Mouse (Mus musculus): ENCODE measurements around the gene Cdc20b. TPM values are rescaled to one million over a fixed set of nuclear protein-coding genes. Genes with fewer than 3 reads are reported as not detected.

Cdc20b gene
- polyA plus RNA-seq, 1 experiment from 2014 or later: 2.0 TPM

GRCm38 (mm10) chr13:113098406-113098805, 63.5 kb downstream of the Cdc20b start:
- no peaks in the 10 kb centered on the region for H3K9me3 ChIP-seq (ENCODE audit: control insufficient read depth, low read length)
- no peak overlapping the region for H3K4me3 ChIP-seq (ENCODE audit: low read depth, low read length)
- ATAC-seq (ENCODE audit: low read depth): no peak
- H3K27me3 ChIP-seq (replicated peaks; ENCODE audit: control insufficient read depth, insufficient read depth, low read length): no peaks in the 10 kb centered on the region
- H3K36me3 ChIP-seq (ENCODE audit: control insufficient read depth, insufficient read depth, low read length): no peaks in the 10 kb centered on the region
- no peak overlapping the region for H3K9ac ChIP-seq (ENCODE audit: low read depth, low read length)
- DNase-seq (ENCODE audit: low spot score): no peak
- H3K4me2 ChIP-seq (ENCODE audit: low read depth, low read length): no peak overlapping the region
- no peaks in the 10 kb centered on the region for H3K4me1 ChIP-seq (ENCODE audit: control insufficient read depth, insufficient read depth, low read length)
- H3K27ac ChIP-seq (replicated peaks; ENCODE audit: low read depth, low read length): no peak overlapping the region
- 81% methylated on average over 2 of the region's 2 CpGs for WGBS

DNA sequence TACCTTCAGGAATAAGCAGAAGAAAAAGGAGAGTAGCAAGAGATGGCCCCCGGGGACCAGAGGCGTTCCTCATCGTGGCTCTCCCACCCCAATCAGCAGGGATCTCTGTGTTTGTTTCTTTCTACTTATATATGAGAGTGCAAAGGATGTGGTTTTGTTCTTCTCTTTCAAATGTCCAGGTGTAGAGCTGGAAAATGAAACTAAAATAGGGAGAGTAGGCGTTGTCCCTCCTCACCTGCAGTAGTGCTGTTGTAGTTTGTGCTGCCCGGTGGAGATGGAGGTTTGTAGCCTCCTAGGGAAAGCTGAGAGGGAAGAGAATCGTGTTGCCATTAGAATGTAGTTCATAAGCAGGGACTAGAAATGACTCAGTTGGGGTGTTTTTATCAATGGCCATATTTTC, 66.0 kb downstream of the Cdc20b start, which contains the start of gene Gzma:
Gene Gzma (minus strand): TSS at position 103 of the 400 bp plus-strand sequence.
- no peak for ATAC-seq (ENCODE audit: low read depth)
- 84% methylated on average over 6 of the region's 6 CpGs for WGBS
- H3K4me3 ChIP-seq (ENCODE audit: low read depth, low read length): no peak within 1 kb of the TSS

DNA sequence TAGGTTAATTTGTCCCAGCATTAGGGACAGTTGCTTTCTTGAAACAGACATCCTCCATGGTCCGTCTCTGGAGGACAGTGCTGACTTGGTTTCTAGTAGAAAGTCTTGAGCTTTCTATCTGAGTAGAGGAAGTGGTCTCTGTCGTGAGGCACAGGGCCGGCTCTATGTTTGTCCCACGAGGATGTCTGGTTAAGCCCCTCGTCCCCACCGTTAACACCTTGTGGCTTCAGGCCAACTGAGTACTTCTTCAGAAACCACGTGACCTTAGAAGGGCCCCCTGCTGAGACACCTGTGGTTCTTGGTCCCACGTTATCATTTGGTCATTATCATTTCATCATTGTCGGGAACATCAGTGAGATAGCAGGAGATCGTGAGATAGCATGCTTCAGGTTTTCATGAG, 66.9 kb downstream of the Cdc20b start:
- no peak overlapping the region for H3K4me2 ChIP-seq (ENCODE audit: low read depth, low read length)
- 64% methylated on average over 10 of the region's 10 CpGs for WGBS
- H3K4me1 ChIP-seq (ENCODE audit: control insufficient read depth, insufficient read depth, low read length): no peaks in the 10 kb centered on the region
- H3K4me3 ChIP-seq (ENCODE audit: low read depth, low read length): no peak overlapping the region
- no peak overlapping the region for H3K9ac ChIP-seq (ENCODE audit: low read depth, low read length)
- H3K36me3 ChIP-seq (ENCODE audit: control insufficient read depth, insufficient read depth, low read length): no peaks in the 10 kb centered on the region
- H3K27me3 ChIP-seq (replicated peaks; ENCODE audit: control insufficient read depth, insufficient read depth, low read length): no peaks in the 10 kb centered on the region
- DNase-seq (ENCODE audit: low spot score) (no peak), ATAC-seq (ENCODE audit: low read depth) (no peak)
- no peaks in the 10 kb centered on the region for H3K9me3 ChIP-seq (ENCODE audit: control insufficient read depth, low read length)
- H3K27ac ChIP-seq (replicated peaks; ENCODE audit: low read depth, low read length): no peak overlapping the region

More for the DNA sequence above, 66.0 kb downstream of the Cdc20b start, which contains the start of gene Gzma:
- Histone ChIP-seq H3K27ac (replicated peaks; ENCODE audit: low read depth, low read length) (no peak within 1 kb of the TSS), H3K36me3 (ENCODE audit: control insufficient read depth, insufficient read depth, low read length) (no peaks in the 10 kb centered on the region), H3K4me1 (ENCODE audit: control insufficient read depth, insufficient read depth, low read length) (no peaks in the 10 kb centered on the region), H3K4me2 (ENCODE audit: low read depth, low read length) (no peak within 1 kb of the TSS), H3K27me3 (replicated peaks; ENCODE audit: control insufficient read depth, insufficient read depth, low read length) (no peaks in the 10 kb centered on the region), H3K9me3 (ENCODE audit: control insufficient read depth, low read length) (no peaks in the 10 kb centered on the region), H3K9ac (ENCODE audit: low read depth, low read length) (no peak within 1 kb of the TSS)
- no peak for DNase-seq (ENCODE audit: low spot score)

DNA sequence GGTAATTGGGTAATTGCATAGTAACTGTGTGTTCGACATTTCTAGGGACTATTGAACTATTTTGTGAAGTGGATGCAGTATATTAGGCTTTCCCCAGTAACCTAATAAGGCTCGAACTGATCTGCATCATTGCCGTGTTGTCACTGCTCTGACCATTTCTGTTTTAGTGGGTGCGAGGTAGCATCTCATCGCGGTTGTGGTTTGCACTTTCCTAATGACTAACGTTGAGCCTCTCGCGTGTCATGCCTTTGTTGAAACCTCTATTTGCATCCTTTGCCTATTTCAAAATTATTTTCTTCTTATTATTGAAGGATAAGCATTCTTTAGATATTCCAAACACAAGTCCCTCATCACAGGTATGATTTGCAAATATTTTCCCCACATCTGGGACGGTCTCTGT, 69.8 kb downstream of the Cdc20b start:
- DNase-seq (ENCODE audit: low spot score) (no peak), ATAC-seq (ENCODE audit: low read depth) (no peak)
- H3K4me3 ChIP-seq (ENCODE audit: low read depth, low read length): no peak overlapping the region
- H3K4me2 ChIP-seq (ENCODE audit: low read depth, low read length): no peak overlapping the region
- no peaks in the 10 kb centered on the region for H3K36me3 ChIP-seq (ENCODE audit: control insufficient read depth, insufficient read depth, low read length)
- H3K4me1 ChIP-seq (ENCODE audit: control insufficient read depth, insufficient read depth, low read length): no peaks in the 10 kb centered on the region
- H3K27me3 ChIP-seq (replicated peaks; ENCODE audit: control insufficient read depth, insufficient read depth, low read length): no peaks in the 10 kb centered on the region
- 84% methylated on average over 10 of the region's 10 CpGs for WGBS
- H3K27ac ChIP-seq (replicated peaks; ENCODE audit: low read depth, low read length): no peak overlapping the region
- no peak overlapping the region for H3K9ac ChIP-seq (ENCODE audit: low read depth, low read length)
- no peaks in the 10 kb centered on the region for H3K9me3 ChIP-seq (ENCODE audit: control insufficient read depth, low read length)

- H3K4me3 ChIP-seq (ENCODE audit: low read depth, low read length): no peak overlapping the region
- H3K9me3 ChIP-seq (ENCODE audit: control insufficient read depth, low read length): no peaks in the 10 kb centered on the region
- DNase-seq (ENCODE audit: low spot score): no peak
- no peak overlapping the region for H3K27ac ChIP-seq (replicated peaks; ENCODE audit: low read depth, low read length)
- no peak overlapping the region for H3K9ac ChIP-seq (ENCODE audit: low read depth, low read length)
- 61% methylated on average over 4 of the region's 4 CpGs for WGBS
- H3K4me1 ChIP-seq (ENCODE audit: control insufficient read depth, insufficient read depth, low read length): no peaks in the 10 kb centered on the region
- H3K36me3 ChIP-seq (ENCODE audit: control insufficient read depth, insufficient read depth, low read length): no peaks in the 10 kb centered on the region
- no peaks in the 10 kb centered on the region for H3K27me3 ChIP-seq (replicated peaks; ENCODE audit: control insufficient read depth, insufficient read depth, low read length)
- H3K4me2 ChIP-seq (ENCODE audit: low read depth, low read length): no peak overlapping the region
- ATAC-seq (ENCODE audit: low read depth): no peak
Observed at GRCm38 (mm10) chr13:113118977-113119376, 84.1 kb downstream of the Cdc20b start.

GRCm38 (mm10) chr13:113120324-113121237, 85.7 kb downstream of the Cdc20b start:
- H3K27me3 ChIP-seq (replicated peaks; ENCODE audit: control insufficient read depth, insufficient read depth, low read length): no peaks in the 10 kb centered on the region
- no peaks in the 10 kb centered on the region for H3K4me1 ChIP-seq (ENCODE audit: control insufficient read depth, insufficient read depth, low read length)
- no peak overlapping the region for H3K4me3 ChIP-seq (ENCODE audit: low read depth, low read length)
- WGBS: 84% methylated on average over 17 of the region's 17 CpGs
- H3K36me3 ChIP-seq (ENCODE audit: control insufficient read depth, insufficient read depth, low read length): no peaks in the 10 kb centered on the region
- H3K9ac ChIP-seq (ENCODE audit: low read depth, low read length): no peak overlapping the region
- no peak overlapping the region for H3K27ac ChIP-seq (replicated peaks; ENCODE audit: low read depth, low read length)
- ATAC-seq (ENCODE audit: low read depth) (no peak), DNase-seq (ENCODE audit: low spot score) (no peak)
- H3K9me3 ChIP-seq (ENCODE audit: control insufficient read depth, low read length): no peaks in the 10 kb centered on the region
- no peak overlapping the region for H3K4me2 ChIP-seq (ENCODE audit: low read depth, low read length)

DNA sequence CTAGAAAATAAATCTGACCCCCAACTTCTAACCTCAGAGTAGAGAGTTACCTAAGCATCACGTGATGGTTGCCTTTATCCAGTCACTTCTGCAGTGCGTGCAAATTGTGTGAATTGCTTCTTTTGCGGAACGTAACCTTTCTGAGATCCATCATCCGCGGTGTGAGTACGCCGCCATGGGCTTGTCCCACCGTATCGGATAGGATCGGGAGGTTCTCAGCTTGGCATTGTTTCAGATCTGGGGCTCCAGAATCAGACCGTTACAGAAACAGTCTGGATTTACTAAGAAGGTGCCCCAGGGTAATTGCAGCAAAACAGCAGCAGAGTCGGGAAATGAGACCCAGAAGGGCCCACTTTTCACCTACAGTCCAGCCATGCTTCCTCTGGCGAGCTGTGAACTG, 86.4 kb downstream of the Cdc20b start:
- Histone ChIP-seq H3K27me3 (replicated peaks; ENCODE audit: control insufficient read depth, insufficient read depth, low read length) (no peaks in the 10 kb centered on the region), H3K4me3 (ENCODE audit: low read depth, low read length) (no peak overlapping the region), H3K27ac (replicated peaks; ENCODE audit: low read depth, low read length) (no peak overlapping the region), H3K4me2 (ENCODE audit: low read depth, low read length) (no peak overlapping the region), H3K4me1 (ENCODE audit: control insufficient read depth, insufficient read depth, low read length) (no peaks in the 10 kb centered on the region), H3K36me3 (ENCODE audit: control insufficient read depth, insufficient read depth, low read length) (no peaks in the 10 kb centered on the region), H3K9me3 (ENCODE audit: control insufficient read depth, low read length) (no peaks in the 10 kb centered on the region), H3K9ac (ENCODE audit: low read depth, low read length) (no peak overlapping the region)
- 78% methylated on average over 14 of the region's 14 CpGs for WGBS
- DNase-seq (ENCODE audit: low spot score) (no peak), ATAC-seq (ENCODE audit: low read depth) (no peak)

DNA sequence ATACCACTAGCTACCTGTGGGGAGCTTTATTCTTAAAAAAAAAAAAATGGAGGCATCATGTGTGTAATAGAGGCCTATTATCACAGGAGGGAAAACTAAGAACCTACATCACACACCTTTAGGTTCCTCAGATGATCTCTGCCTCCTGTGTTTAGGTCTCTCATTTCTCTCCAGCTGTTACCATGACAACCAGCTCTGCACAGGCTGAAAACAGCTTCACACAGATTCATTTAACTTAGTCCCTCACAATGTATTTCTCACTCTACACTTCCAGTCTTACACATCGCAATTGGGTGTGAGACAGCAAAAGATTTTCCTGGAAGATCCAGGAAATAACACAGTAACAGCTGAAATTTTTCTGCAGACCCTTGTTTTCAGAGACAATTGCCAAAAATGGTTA, 95.1 kb downstream of the Cdc20b start:
- H3K27me3 ChIP-seq (replicated peaks; ENCODE audit: control insufficient read depth, insufficient read depth, low read length): no peaks in the 10 kb centered on the region
- H3K9me3 ChIP-seq (ENCODE audit: control insufficient read depth, low read length): no peaks in the 10 kb centered on the region
- no peak for ATAC-seq (ENCODE audit: low read depth)
- H3K4me3 ChIP-seq (ENCODE audit: low read depth, low read length): no peak overlapping the region
- peak; percentile 13 for DNase-seq (ENCODE audit: low spot score)
- H3K4me2 ChIP-seq (ENCODE audit: low read depth, low read length): no peak overlapping the region
- no peak overlapping the region for H3K9ac ChIP-seq (ENCODE audit: low read depth, low read length)
- H3K27ac ChIP-seq (replicated peaks; ENCODE audit: low read depth, low read length): no peak overlapping the region
- WGBS: 89% methylated on average over 1 of the region's 1 CpGs
- no peaks in the 10 kb centered on the region for H3K36me3 ChIP-seq (ENCODE audit: control insufficient read depth, insufficient read depth, low read length)
- H3K4me1 ChIP-seq (ENCODE audit: control insufficient read depth, insufficient read depth, low read length): no peaks in the 10 kb centered on the region

DNA sequence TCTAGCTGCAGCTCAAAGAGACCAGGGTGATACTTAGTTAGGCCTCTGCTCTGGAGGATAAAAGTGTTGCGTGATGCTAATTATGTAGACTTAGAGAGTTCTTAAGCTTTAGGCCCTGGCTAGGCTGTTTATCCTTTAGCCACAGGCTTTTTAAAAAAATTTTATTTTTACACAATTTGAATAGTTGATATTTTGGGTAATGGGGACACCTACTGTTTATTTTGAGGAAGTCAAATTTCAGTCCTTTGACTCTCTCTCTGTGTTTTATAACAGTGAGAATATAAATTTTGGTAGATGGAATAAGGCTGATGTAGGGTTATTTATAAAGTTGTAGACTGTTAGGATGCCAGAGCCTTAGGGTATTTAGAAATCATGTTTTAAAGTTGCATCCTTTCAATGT, 104.7 kb downstream of the Cdc20b start:
- H3K36me3 ChIP-seq (ENCODE audit: control insufficient read depth, insufficient read depth, low read length): no peaks in the 10 kb centered on the region
- no peak for ATAC-seq (ENCODE audit: low read depth)
- no peak overlapping the region for H3K9ac ChIP-seq (ENCODE audit: low read depth, low read length)
- H3K27me3 ChIP-seq (replicated peaks; ENCODE audit: control insufficient read depth, insufficient read depth, low read length): no peaks in the 10 kb centered on the region
- H3K4me1 ChIP-seq (ENCODE audit: control insufficient read depth, insufficient read depth, low read length): no peaks in the 10 kb centered on the region
- H3K4me2 ChIP-seq (ENCODE audit: low read depth, low read length): no peak overlapping the region
- H3K9me3 ChIP-seq (ENCODE audit: control insufficient read depth, low read length): no peaks in the 10 kb centered on the region
- H3K27ac ChIP-seq (replicated peaks; ENCODE audit: low read depth, low read length): no peak overlapping the region
- no peak overlapping the region for H3K4me3 ChIP-seq (ENCODE audit: low read depth, low read length)
- WGBS: 80% methylated on average over 1 of the region's 1 CpGs
- no peak for DNase-seq (ENCODE audit: low spot score)
